Mouse (Mus musculus) forebrain, embryonic 14.5 days (tissue): Measurements from ENCODE around the gene Camp. TPM values are rescaled to one million over a fixed set of nuclear protein-coding genes. Genes with fewer than 3 reads are reported as not detected.
A peak's percentile ranks its signal among the peaks of the same experiment; 100 is the strongest.

ENCODE experiments used
- ATAC-seq: fragments of 200-750 bp; cut with Nextera tagmentation; 2 replicates; pipeline ENCODE4 v1.8.0; 2017; ENCODE audit warnings: mild to moderate bottlenecking, moderate library complexity
- DNase-seq: peaks from one replicate; pipeline ENCODE4 v3.0.0-alpha.2; 2015; ENCODE audit warnings: low spot score
- H3K27ac ChIP-seq: fragments of 300-500 bp; sonication (generic); 2 replicates; pipeline ENCODE4 v1.5.1; 2014; ENCODE audit warnings: low read depth, mild to moderate bottlenecking, control low read depth, low read length, moderate library complexity
- H3K27me3 ChIP-seq: fragments of 300-500 bp; sonication (generic); replicated peaks from 2 replicates; pipeline ENCODE4 v1.6.1; 2014; ENCODE audit warnings: low read length, control low read depth, mixed read lengths; ENCODE audit not compliant: control insufficient read depth, insufficient read depth
- H3K36me3 ChIP-seq: fragments of 300-500 bp; sonication (generic); 2 replicates; pipeline ENCODE4 v1.6.1; 2014; ENCODE audit warnings: low read length, control low read depth; ENCODE audit not compliant: control insufficient read depth, insufficient read depth
- H3K4me1 ChIP-seq: fragments of 300-500 bp; sonication (generic); 2 replicates; pipeline ENCODE4 v1.6.1; 2014; ENCODE audit warnings: antibody characterized with exemption, low read length, control low read depth; ENCODE audit not compliant: control insufficient read depth, insufficient read depth
- H3K4me2 ChIP-seq: fragments of 300-500 bp; sonication (generic); 2 replicates; pipeline ENCODE4 v1.6.1; 2014; ENCODE audit warnings: mild to moderate bottlenecking, control low read depth, low read length
- H3K4me3 ChIP-seq: fragments of 300-500 bp; sonication (generic); 2 replicates; pipeline ENCODE4 v1.5.1; 2014; ENCODE audit warnings: low read depth, low read length, control low read depth
- H3K9ac ChIP-seq: fragments of 300-500 bp; sonication (generic); 2 replicates; pipeline ENCODE4 v1.6.1; 2014; ENCODE audit warnings: mild to moderate bottlenecking, low read length, control low read depth, moderate library complexity
- H3K9me3 ChIP-seq: fragments of 300-500 bp; sonication (generic); replicated peaks from 2 replicates; pipeline ENCODE4 v1.6.1; 2016; ENCODE audit warnings: low read length, control low read depth, mixed read lengths; ENCODE audit not compliant: control insufficient read depth
- WGBS: fragments of 180-500 bp; shearing (Covaris S2); extraction: QIAGEN DNeasy Blood & Tissue Kit; methylation state at CpG from one replicate; pipeline ENCODE4 v1.1.7; 2014; 5-methylcytosine and 5-hydroxymethylcytosine counted together
- polyA plus RNA-seq: library from polyadenylated mRNA; unstranded; fragments of >200 nt; fragmentation: Nextera tagmentation; extraction: Ambion mirVana; gene quantifications from 2 replicates; pipeline ENCODE4 v1.2.1, GENCODE M21; 2014

Gene Camp
- 1.1 TPM in 1 of 2 replicates, not detected in the other for polyA plus RNA-seq

- H3K4me2 ChIP-seq, result no peak within 1 kb of the TSS
- no peak within 1 kb of the TSS for H3K4me3 ChIP-seq
- ATAC-seq, result no peak
- H3K27ac ChIP-seq, result no peak within 1 kb of the TSS
- WGBS, result 83% methylated on average over 6 of the region's 6 CpGs
- H3K4me1 ChIP-seq, result no peaks in the 10 kb centered on the region
- no peak within 1 kb of the TSS for H3K9ac ChIP-seq
- no peaks in the 10 kb centered on the region for H3K27me3 ChIP-seq
- H3K9me3 ChIP-seq, result no peaks in the 10 kb centered on the region
- DNase-seq, result peak; percentile 37
- H3K36me3 ChIP-seq, result peaks cover 1% of the 10 kb centered on the region
Observed at GRCm38 (mm10) chr9:109849312-109849758, at the start of gene Camp. Camp (minus strand) TSS chr9:109849617.

- DNase-seq (no peak), ATAC-seq (no peak)
- Histone ChIP-seq H3K27ac (no peak overlapping the region), H3K9me3 (no peaks in the 10 kb centered on the region), H3K9ac (no peak overlapping the region), H3K4me1 (no peaks in the 10 kb centered on the region), H3K27me3 (no peaks in the 10 kb centered on the region), H3K36me3 (peaks cover 24% of the 10 kb centered on the region), H3K4me3 (no peak overlapping the region), H3K4me2 (no peak overlapping the region)
- 60% methylated on average over 2 of the region's 2 CpGs for WGBS
Observed at GRCm38 (mm10) chr9:109898027-109898426, 48.6 kb upstream of the Camp start.

GRCm38 (mm10) chr9:109896253-109897150 is 47.1 kb upstream of the Camp start:
- Histone ChIP-seq H3K9me3 (no peaks in the 10 kb centered on the region), H3K27ac (no peak overlapping the region), H3K27me3 (no peaks in the 10 kb centered on the region), H3K9ac (no peak overlapping the region), H3K36me3 (peaks cover 39% of the 10 kb centered on the region), H3K4me1 (no peaks in the 10 kb centered on the region), H3K4me3 (no peak overlapping the region), H3K4me2 (no peak overlapping the region)
- ATAC-seq (no peak), DNase-seq (no peak)
- WGBS, result 89% methylated on average over 8 of the region's 8 CpGs

GRCm38 (mm10) chr9:109895593-109895992 is 46.2 kb upstream of the Camp start:
- no peaks in the 10 kb centered on the region for H3K9me3 ChIP-seq
- DNase-seq (no peak), ATAC-seq (no peak)
- 78% methylated on average over 6 of the region's 6 CpGs for WGBS
- H3K9ac ChIP-seq, result no peak overlapping the region
- H3K36me3 ChIP-seq, result peaks cover 48% of the 10 kb centered on the region
- no peak overlapping the region for H3K4me3 ChIP-seq
- H3K27ac ChIP-seq, result no peak overlapping the region
- H3K4me1 ChIP-seq, result no peaks in the 10 kb centered on the region
- no peak overlapping the region for H3K4me2 ChIP-seq
- H3K27me3 ChIP-seq, result no peaks in the 10 kb centered on the region

GRCm38 (mm10) chr9:109894413-109895090 is 45.1 kb upstream of the Camp start:
- Histone ChIP-seq H3K4me2 (no peak overlapping the region), H3K9me3 (no peaks in the 10 kb centered on the region), H3K4me1 (no peaks in the 10 kb centered on the region), H3K27me3 (no peaks in the 10 kb centered on the region), H3K4me3 (no peak overlapping the region), H3K9ac (peak overlapping the region; percentile 52), H3K36me3 (peaks cover 58% of the 10 kb centered on the region), H3K27ac (peak overlapping the region; percentile 81)
- peak; percentile 84 for ATAC-seq
- 38% methylated on average over 6 of the region's 6 CpGs for WGBS
- peak; percentile 92 for DNase-seq

- no peak overlapping the region for H3K27ac ChIP-seq
- WGBS, result 72% methylated on average over 5 of the region's 5 CpGs
- no peak overlapping the region for H3K9ac ChIP-seq
- peaks cover 76% of the 10 kb centered on the region for H3K36me3 ChIP-seq
- H3K9me3 ChIP-seq, result no peaks in the 10 kb centered on the region
- no peak overlapping the region for H3K4me2 ChIP-seq
- peak; percentile 82 for DNase-seq
- no peak overlapping the region for H3K4me3 ChIP-seq
- ATAC-seq, result peak; percentile 44
- H3K27me3 ChIP-seq, result no peaks in the 10 kb centered on the region
- H3K4me1 ChIP-seq, result no peaks in the 10 kb centered on the region
Observed at GRCm38 (mm10) chr9:109892651-109893250, 43.3 kb upstream of the Camp start.

GRCm38 (mm10) chr9:109891501-109891900 is 42.1 kb upstream of the Camp start:
- 93% methylated on average over 8 of the region's 8 CpGs for WGBS
- H3K36me3 ChIP-seq, result peaks cover 83% of the 10 kb centered on the region
- ATAC-seq, result no peak

GRCm38 (mm10) chr9:109887321-109887720 is 37.9 kb upstream of the Camp start:
- ATAC-seq (no peak), DNase-seq (no peak)
- Histone ChIP-seq H3K9me3 (no peaks in the 10 kb centered on the region), H3K4me3 (no peak overlapping the region), H3K4me2 (no peak overlapping the region), H3K9ac (no peak overlapping the region), H3K27me3 (no peaks in the 10 kb centered on the region), H3K36me3 (peaks cover 100% of the 10 kb centered on the region), H3K27ac (no peak overlapping the region), H3K4me1 (no peaks in the 10 kb centered on the region)
- WGBS, result 95% methylated on average over 5 of the region's 5 CpGs

More at GRCm38 (mm10) chr9:109891501-109891900, 42.1 kb upstream of the Camp start:
- Histone ChIP-seq H3K9me3 (no peaks in the 10 kb centered on the region), H3K4me2 (no peak overlapping the region), H3K27me3 (no peaks in the 10 kb centered on the region), H3K4me1 (no peaks in the 10 kb centered on the region), H3K27ac (no peak overlapping the region), H3K9ac (no peak overlapping the region), H3K4me3 (no peak overlapping the region)
- DNase-seq, result no peak
